Mouse (Mus musculus) E14TG2a.4 (cell line): Measurements from ENCODE around the gene Pla2g3.

Experiments
- H3K27me3 ChIP-seq: 2 replicates; pipeline ENCODE4 v1.6.1; 2014; ENCODE audit warnings: low read length, control low read depth; ENCODE audit not compliant: insufficient read depth
- H3K36me3 ChIP-seq: 2 replicates; pipeline ENCODE4 v1.6.1; 2014; ENCODE audit warnings: low read length, control low read depth; ENCODE audit not compliant: insufficient read depth
- H3K4me1 ChIP-seq: replicated peaks from 2 replicates; pipeline ENCODE4 v1.6.1; 2014; ENCODE audit warnings: low read depth, low read length, control low read depth
- H3K4me3 ChIP-seq: replicated peaks from 2 replicates; pipeline ENCODE4 v1.5.1; 2014; ENCODE audit warnings: mild to moderate bottlenecking, low read length
- H3K9me3 ChIP-seq: 2 replicates; pipeline ENCODE4 v1.6.1; 2014; ENCODE audit warnings: low read length, control low read depth
- CTCF ChIP-seq: conservative IDR thresholded peaks from 2 replicates; pipeline ENCODE4 v1.5.1; 2014; ENCODE audit warnings: low read length
- NANOG ChIP-seq: IDR thresholded peaks from 2 replicates; pipeline ENCODE4 v1.6.1; 2014; ENCODE audit warnings: borderline replicate concordance, low read length, mixed read lengths
- POU5F1 ChIP-seq: IDR thresholded peaks from 2 replicates; pipeline ENCODE4 v1.6.1; 2014; ENCODE audit warnings: low read length, borderline replicate concordance

The Pla2g3 gene

GRCm38 (mm10) chr11:3502057-3502456 is 14.0 kb downstream of the Pla2g3 start:
- H3K4me1 ChIP-seq = peaks cover 42% of the 10 kb centered on the region
- H3K4me3 ChIP-seq = peak overlapping the region; percentile 69
- H3K9me3 ChIP-seq = no peaks in the 10 kb centered on the region
- H3K27me3 ChIP-seq = peaks cover 68% of the 10 kb centered on the region
- TF ChIP-seq NANOG (no peak), POU5F1 (no peak), CTCF (no peak)
- no peaks in the 10 kb centered on the region for H3K36me3 ChIP-seq

DNA sequence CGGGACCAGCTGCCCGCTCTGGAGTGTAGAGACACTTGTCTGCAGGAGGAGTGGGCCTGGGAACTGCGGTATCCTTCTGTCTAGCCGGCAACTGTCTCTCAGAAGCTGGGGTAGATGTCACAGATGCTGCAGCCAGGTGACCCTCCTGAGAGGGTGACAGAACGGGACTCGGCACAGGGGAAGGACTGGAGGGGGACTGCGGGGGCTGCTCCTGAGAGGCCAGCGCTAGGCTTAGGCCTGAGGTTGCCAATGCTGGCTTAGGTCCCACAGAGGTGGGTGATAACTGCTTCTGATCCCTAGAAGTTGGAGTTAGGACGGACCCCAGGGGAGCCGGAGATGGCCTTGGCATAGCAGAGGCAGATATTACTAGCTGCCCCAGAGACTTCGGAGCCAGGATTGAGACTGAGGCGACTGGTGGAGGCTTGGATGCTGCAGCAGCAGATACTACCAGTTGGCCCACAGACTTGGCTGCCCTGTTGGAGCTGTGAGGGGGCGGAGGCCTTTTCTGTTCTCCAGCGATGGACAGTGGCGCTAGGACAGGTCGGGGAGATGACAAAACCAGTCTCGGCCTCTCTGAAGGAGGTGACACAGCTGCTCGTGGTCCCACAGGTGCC is 14.5 kb downstream of the Pla2g3 start:
- Histone ChIP-seq H3K4me1 (peaks cover 38% of the 10 kb centered on the region), H3K36me3 (no peaks in the 10 kb centered on the region), H3K4me3 (peak overlapping the region; percentile 69), H3K27me3 (peaks cover 73% of the 10 kb centered on the region), H3K9me3 (no peaks in the 10 kb centered on the region)
- TF ChIP-seq CTCF (no peak), NANOG (no peak), POU5F1 (no peak)

DNA sequence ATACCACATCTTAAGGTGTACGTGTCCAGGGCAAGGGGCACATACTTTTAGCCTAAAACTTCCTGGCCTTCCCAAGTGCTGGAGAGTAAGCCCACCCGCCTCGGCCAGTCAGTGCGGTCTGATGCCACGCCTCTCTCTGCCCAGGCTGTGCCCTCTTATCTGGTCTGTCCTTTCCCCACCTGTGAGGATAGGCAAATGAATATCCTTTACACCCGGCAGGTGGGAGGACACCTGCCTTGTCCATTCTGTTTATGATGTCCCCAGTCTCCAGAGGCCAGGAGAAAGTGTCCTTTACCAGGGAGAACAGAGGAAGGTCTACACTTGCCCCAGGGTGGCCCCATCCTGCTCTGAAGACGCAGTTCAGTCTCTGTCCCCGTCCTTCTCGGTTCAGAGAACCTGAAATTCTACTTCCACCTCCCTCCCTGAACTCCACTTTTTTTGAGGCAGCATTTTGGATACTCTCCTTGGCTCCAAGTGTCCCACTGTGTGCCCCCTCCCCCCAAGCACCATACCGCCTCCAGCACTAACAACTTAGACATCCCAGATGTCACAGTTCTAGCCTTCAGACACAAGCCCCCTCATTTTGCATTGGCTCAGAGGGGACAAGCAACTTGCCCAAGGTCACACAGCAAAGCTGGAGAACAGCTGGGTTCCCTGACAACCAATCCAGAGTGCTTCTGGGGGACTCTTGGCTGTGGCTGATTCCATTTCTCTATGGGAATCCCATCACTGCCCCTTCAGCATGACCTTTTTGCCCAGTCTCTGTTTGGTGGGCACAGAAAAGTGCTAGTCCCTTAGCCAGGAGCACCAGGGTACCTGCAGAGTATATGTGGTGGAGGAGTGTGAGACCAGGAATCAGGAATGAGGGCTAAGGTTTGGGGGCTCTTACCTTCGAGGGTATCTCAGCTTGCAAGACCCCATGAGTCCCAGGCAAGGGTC is 15.9 kb downstream of the Pla2g3 start:
- TF ChIP-seq POU5F1 (no peak), NANOG (no peak), CTCF (no peak)
- peaks cover 86% of the 10 kb centered on the region for H3K27me3 ChIP-seq
- H3K9me3 ChIP-seq = no peaks in the 10 kb centered on the region

GRCm38 (mm10) chr11:3508226-3508625 is 20.1 kb downstream of the Pla2g3 start:
- peaks cover 11% of the 10 kb centered on the region for H3K4me1 ChIP-seq
- peaks cover 57% of the 10 kb centered on the region for H3K27me3 ChIP-seq
- H3K9me3 ChIP-seq = no peaks in the 10 kb centered on the region
- H3K4me3 ChIP-seq = no peak overlapping the region
- TF ChIP-seq NANOG (no peak), CTCF (no peak), POU5F1 (no peak)
- no peaks in the 10 kb centered on the region for H3K36me3 ChIP-seq

More for the DNA sequence above, 15.9 kb downstream of the Pla2g3 start:
- Histone ChIP-seq H3K4me1 (peaks cover 39% of the 10 kb centered on the region), H3K36me3 (no peaks in the 10 kb centered on the region), H3K4me3 (no peak overlapping the region)

GRCm38 (mm10) chr11:3509181-3510085 is 21.3 kb downstream of the Pla2g3 start:
- no peak overlapping the region for H3K4me3 ChIP-seq
- TF ChIP-seq CTCF (no peak), NANOG (no peak), POU5F1 (no peak)
- peaks cover 19% of the 10 kb centered on the region for H3K4me1 ChIP-seq
- H3K36me3 ChIP-seq = no peaks in the 10 kb centered on the region
- no peaks in the 10 kb centered on the region for H3K9me3 ChIP-seq
- H3K27me3 ChIP-seq = peaks cover 46% of the 10 kb centered on the region

DNA sequence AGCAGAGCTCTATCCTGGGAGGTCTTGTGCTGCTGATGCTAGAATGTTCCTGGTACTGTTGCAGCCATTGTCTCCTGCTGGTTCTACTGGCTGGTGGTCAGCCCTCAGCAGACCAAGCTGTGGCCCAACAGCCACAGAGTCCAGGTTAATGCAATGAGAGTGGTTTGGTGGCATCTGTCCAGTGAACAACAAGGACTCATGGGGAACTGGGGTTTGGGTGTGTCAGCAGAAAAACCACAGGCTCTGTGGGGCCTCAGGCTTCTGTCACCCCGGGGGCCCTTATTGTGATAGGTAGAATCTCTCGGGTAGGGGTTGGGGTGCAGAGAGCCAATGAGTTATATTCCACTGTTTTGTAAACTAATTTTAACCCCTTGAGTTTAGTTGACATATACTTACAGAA is 22.2 kb downstream of the Pla2g3 start:
- H3K36me3 ChIP-seq = no peaks in the 10 kb centered on the region
- H3K4me1 ChIP-seq = peaks cover 24% of the 10 kb centered on the region
- H3K9me3 ChIP-seq = no peaks in the 10 kb centered on the region
- no peak overlapping the region for H3K4me3 ChIP-seq
- TF ChIP-seq NANOG (no peak), POU5F1 (no peak)
- H3K27me3 ChIP-seq = peaks cover 43% of the 10 kb centered on the region

- H3K4me1 ChIP-seq = peaks cover 51% of the 10 kb centered on the region
- no peaks in the 10 kb centered on the region for H3K36me3 ChIP-seq
- peaks cover 49% of the 10 kb centered on the region for H3K27me3 ChIP-seq
- TF ChIP-seq CTCF = no peak
- no peak for TF ChIP-seq POU5F1
- TF ChIP-seq NANOG = no peak
- H3K9me3 ChIP-seq = no peaks in the 10 kb centered on the region
- H3K4me3 ChIP-seq = no peak overlapping the region
These were observed 25.2 kb downstream of the Pla2g3 start for GRCm38 (mm10) chr11:3513291-3513690.
